Mouse (Mus musculus) spleen, embryonic (tissue): ENCODE results near the gene Nop53.

Experiments used
- CTCF ChIA-PET: fragments of 350-600 bp; sonication (Branson Sonifier 250); formaldehyde crosslinking; loops from one replicate; lab custom pipeline; 2022; lab: Charles Lee

Gene Nop53

GRCm38 (mm10) chr7:15945721-15946536, at the start of gene Nop53:
Gene Nop53, minus strand, starts transcription at chr7:15946074.
- CTCF ChIA-PET, result interaction anchor here (0.7 kb wide), 1 partner anchor 735 kb away, joined by 3 read pairs; no protein-coding TSS in a partner anchor

- CTCF ChIA-PET, result interaction anchor here (0.6 kb wide), 1 partner anchor 26 kb away, joined by 6 read pairs; no protein-coding TSS in a partner anchor
These were observed 47.9 kb upstream of the Nop53 start for GRCm38 (mm10) chr7:15993789-15994188.

- CTCF ChIA-PET, result interaction anchor here (0.6 kb wide), 1 partner anchor 25 kb away, joined by 6 read pairs; no protein-coding TSS in a partner anchor
These were observed 47.3 kb upstream of the Nop53 start for GRCm38 (mm10) chr7:15993152-15993551.

- CTCF ChIA-PET, result no interaction called here
These were observed 45.9 kb upstream of the Nop53 start for GRCm38 (mm10) chr7:15991764-15992163.

- CTCF ChIA-PET, result no interaction called here
These were observed 41.9 kb upstream of the Nop53 start for GRCm38 (mm10) chr7:15987661-15988356.

- CTCF ChIA-PET, result interaction anchor here (1.0 to 1.5 kb wide), 2 partner anchors 70 to 71 kb away, joined by 3 to 5 read pairs; no protein-coding TSS in a partner anchor
These were observed 37.0 kb upstream of the Nop53 start for GRCm38 (mm10) chr7:15982729-15983407.

- CTCF ChIA-PET, result no interaction called here
These were observed 35.7 kb upstream of the Nop53 start for GRCm38 (mm10) chr7:15981538-15981937.

- CTCF ChIA-PET, result interaction anchor here (0.6 kb wide), 1 partner anchor 82 kb away, joined by 3 read pairs; no protein-coding TSS in a partner anchor
These were observed 34.4 kb upstream of the Nop53 start for GRCm38 (mm10) chr7:15980246-15980645.

- CTCF ChIA-PET, result interaction anchor here (0.7 to 2.3 kb wide), 3 partner anchors 11 to 77 kb away, joined by 4 to 14 read pairs (median 9); no protein-coding TSS in a partner anchor
These were observed 30.0 kb upstream of the Nop53 start for GRCm38 (mm10) chr7:15975904-15976303.

GRCm38 (mm10) chr7:15975451-15975850, 29.6 kb upstream of the Nop53 start:
- CTCF ChIA-PET, result interaction anchor here (0.7 to 2.3 kb wide), 3 partner anchors 10 to 77 kb away, joined by 4 to 14 read pairs (median 9); no protein-coding TSS in a partner anchor

GRCm38 (mm10) chr7:15974712-15975111, 28.8 kb upstream of the Nop53 start:
- CTCF ChIA-PET, result interaction anchor here (0.5 to 2.3 kb wide), 7 partner anchors 9 to 309 kb away, joined by 3 to 11 read pairs (median 3); no protein-coding TSS in a partner anchor

GRCm38 (mm10) chr7:15972247-15972646, 26.4 kb upstream of the Nop53 start:
- CTCF ChIA-PET, result no interaction called here

- CTCF ChIA-PET, result no interaction called here
These were observed 23.8 kb upstream of the Nop53 start for GRCm38 (mm10) chr7:15969674-15970073.

- CTCF ChIA-PET, result interaction anchor here (0.7 kb wide), 1 partner anchor 25 kb away, joined by 6 read pairs; no protein-coding TSS in a partner anchor
These were observed 22.4 kb upstream of the Nop53 start for GRCm38 (mm10) chr7:15968322-15968721.

- CTCF ChIA-PET, result interaction anchor here (0.6 to 1.7 kb wide), 2 partner anchors 15 to 40 kb away, joined by 4 to 6 read pairs; no protein-coding TSS in a partner anchor
These were observed 21.4 kb upstream of the Nop53 start, which contains the start of gene Ehd2 for GRCm38 (mm10) chr7:15967312-15967711. Gene Ehd2, minus strand, starts transcription at chr7:15967567.

- CTCF ChIA-PET, result interaction anchor here (0.6 to 2.3 kb wide), 3 partner anchors 8 to 40 kb away, joined by 6 to 9 read pairs (median 6); no protein-coding TSS in a partner anchor
These were observed 20.6 kb upstream of the Nop53 start for GRCm38 (mm10) chr7:15966489-15966888.

- CTCF ChIA-PET, result interaction anchor here (0.6 to 2.3 kb wide), 4 partner anchors 11 to 34 kb away, joined by 3 to 9 read pairs (median 3); no protein-coding TSS in a partner anchor
These were observed 18.2 kb upstream of the Nop53 start for GRCm38 (mm10) chr7:15963798-15964652.

- CTCF ChIA-PET, result interaction anchor here (0.5 to 1.3 kb wide), 3 partner anchors 12 to 325 kb away, joined by 3 to 11 read pairs (median 3); no protein-coding TSS in a partner anchor
These were observed 16.7 kb upstream of the Nop53 start for GRCm38 (mm10) chr7:15962311-15963288.
